Mouse (Mus musculus): ENCODE data around the gene Tpte. TPM values are rescaled to one million over a fixed set of nuclear protein-coding genes. Genes with fewer than 3 reads are reported as not detected.
"Not testable (repeated sequence)": the region's sequence is repeated elsewhere in the genome, so short reads cannot be mapped to it uniquely, and the experiment has no call there.

The Tpte gene
- polyA plus RNA-seq, 1 experiment from 2014 or later = not detected

DNA sequence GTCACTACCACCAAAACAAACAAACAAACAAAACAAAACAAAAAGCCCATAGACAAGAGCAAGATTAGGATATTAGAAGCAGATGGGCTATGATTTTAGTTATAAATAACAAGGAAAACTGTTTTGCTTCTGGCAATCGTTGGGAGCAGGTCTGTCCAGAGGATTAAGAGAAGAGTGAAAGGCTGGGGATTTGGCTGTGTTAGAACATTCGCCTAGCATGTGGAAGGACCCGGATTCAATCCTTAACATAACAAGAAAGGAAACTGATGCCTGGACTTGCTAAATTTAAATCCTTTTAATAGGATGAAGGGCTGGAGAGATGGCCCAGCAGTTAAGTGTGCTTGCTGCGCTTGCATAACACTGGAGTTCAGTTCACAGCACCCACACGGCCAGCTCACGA, 18.9 kb upstream of the Tpte start:
- Histone ChIP-seq H3K27me3 (replicated peaks; ENCODE audit: control insufficient read depth, insufficient read depth, low read length) (no peaks in the 10 kb centered on the region), H3K4me1 (ENCODE audit: control insufficient read depth, insufficient read depth, low read length) (no peaks in the 10 kb centered on the region), H3K4me3 (ENCODE audit: low read depth, low read length) (no peak overlapping the region), H3K9me3 (ENCODE audit: control insufficient read depth, low read length) (no peaks in the 10 kb centered on the region), H3K9ac (ENCODE audit: low read depth, low read length) (no peak overlapping the region), H3K4me2 (ENCODE audit: low read depth, low read length) (no peak overlapping the region), H3K27ac (replicated peaks; ENCODE audit: low read depth, low read length) (no peak overlapping the region), H3K36me3 (ENCODE audit: control insufficient read depth, insufficient read depth, low read length) (no peaks in the 10 kb centered on the region)
- WGBS = 56% methylated on average over 6 of the region's 6 CpGs
- ATAC-seq (ENCODE audit: low read depth) (no peak), DNase-seq (ENCODE audit: low spot score) (no peak)

DNA sequence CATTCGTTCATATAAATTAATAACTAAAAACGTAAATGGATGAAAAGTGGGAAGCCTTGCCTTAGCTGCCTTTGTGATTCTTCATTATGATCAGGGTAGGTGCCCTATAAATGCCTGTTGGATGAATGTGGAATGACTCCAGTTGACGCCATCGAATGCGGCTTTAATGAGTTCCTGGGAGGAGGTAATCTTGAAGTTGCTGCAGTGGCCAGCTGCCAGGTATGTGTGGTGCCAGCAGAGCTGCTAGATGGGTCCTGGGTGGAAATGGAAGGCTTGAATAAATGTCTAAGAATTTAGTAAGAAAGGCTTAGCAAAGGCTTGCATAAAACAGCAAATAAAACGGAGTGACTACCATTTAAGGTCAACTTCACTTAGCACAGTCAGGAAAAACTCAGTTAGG, 18.5 kb upstream of the Tpte start:
- DNase-seq (ENCODE audit: low spot score) (no peak), ATAC-seq (ENCODE audit: low read depth) (no peak)
- H3K4me1 ChIP-seq (ENCODE audit: control insufficient read depth, insufficient read depth, low read length) = no peaks in the 10 kb centered on the region

DNA sequence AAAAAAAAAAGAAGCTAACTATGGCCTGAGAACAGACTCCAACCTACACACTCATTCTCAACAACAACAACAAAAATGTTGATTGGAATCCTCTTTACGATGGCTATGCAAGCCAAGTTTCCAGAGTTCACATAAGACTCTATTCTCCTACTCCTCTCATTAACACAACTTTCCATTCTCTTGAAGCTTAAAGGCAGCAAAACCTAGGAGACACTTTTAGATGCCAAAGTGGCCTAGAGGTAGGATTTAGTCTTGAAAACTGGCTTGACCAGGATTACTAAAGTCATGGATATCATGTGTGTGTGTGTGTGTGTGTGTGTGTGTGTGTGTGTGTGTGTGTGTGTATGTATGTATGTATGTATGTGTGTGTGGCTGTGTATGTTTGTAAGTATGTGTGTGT, 18.0 kb upstream of the Tpte start:
- Histone ChIP-seq H3K4me2 (ENCODE audit: low read depth, low read length) (no peak overlapping the region), H3K9me3 (ENCODE audit: control insufficient read depth, low read length) (no peaks in the 10 kb centered on the region), H3K9ac (ENCODE audit: low read depth, low read length) (no peak overlapping the region), H3K36me3 (ENCODE audit: control insufficient read depth, insufficient read depth, low read length) (no peaks in the 10 kb centered on the region), H3K27ac (replicated peaks; ENCODE audit: low read depth, low read length) (no peak overlapping the region), H3K4me3 (ENCODE audit: low read depth, low read length) (no peak overlapping the region), H3K4me1 (ENCODE audit: control insufficient read depth, insufficient read depth, low read length) (no peaks in the 10 kb centered on the region), H3K27me3 (replicated peaks; ENCODE audit: control insufficient read depth, insufficient read depth, low read length) (no peaks in the 10 kb centered on the region)
- DNase-seq (ENCODE audit: low spot score) (no peak), ATAC-seq (ENCODE audit: low read depth) (no peak)
- 90% methylated on average over 1 of the region's 1 CpGs for WGBS

More for the DNA sequence above, 18.5 kb upstream of the Tpte start:
- H3K4me3 ChIP-seq (ENCODE audit: low read depth, low read length) = no peak overlapping the region
- H3K27me3 ChIP-seq (replicated peaks; ENCODE audit: control insufficient read depth, insufficient read depth, low read length) = no peaks in the 10 kb centered on the region
- 87% methylated on average over 6 of the region's 6 CpGs for WGBS
- H3K9ac ChIP-seq (ENCODE audit: low read depth, low read length) = no peak overlapping the region
- no peaks in the 10 kb centered on the region for H3K36me3 ChIP-seq (ENCODE audit: control insufficient read depth, insufficient read depth, low read length)
- no peak overlapping the region for H3K27ac ChIP-seq (replicated peaks; ENCODE audit: low read depth, low read length)
- H3K9me3 ChIP-seq (ENCODE audit: control insufficient read depth, low read length) = no peaks in the 10 kb centered on the region
- H3K4me2 ChIP-seq (ENCODE audit: low read depth, low read length) = no peak overlapping the region

DNA sequence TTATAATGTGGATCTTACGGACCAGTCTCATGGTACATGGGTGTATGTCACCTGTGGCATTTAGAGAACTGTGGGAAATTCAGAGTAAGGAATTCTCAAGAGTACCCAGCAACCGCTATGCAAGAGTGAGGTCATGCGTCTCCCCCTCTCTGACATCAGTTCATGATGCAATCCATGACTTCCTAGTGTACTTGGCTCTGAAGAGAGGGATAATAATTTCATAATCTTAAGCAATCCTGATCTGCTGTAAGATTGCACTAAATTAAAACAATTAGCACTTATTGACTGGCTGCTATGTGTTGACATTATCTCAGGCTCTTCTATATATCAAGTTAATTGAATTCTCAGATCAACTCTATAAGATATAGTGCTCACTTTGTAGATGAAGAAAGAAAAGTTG, 16.4 kb upstream of the Tpte start:
- Histone ChIP-seq H3K27ac (replicated peaks; ENCODE audit: low read depth, low read length) (no peak overlapping the region), H3K4me1 (ENCODE audit: control insufficient read depth, insufficient read depth, low read length) (no peaks in the 10 kb centered on the region), H3K4me2 (ENCODE audit: low read depth, low read length) (no peak overlapping the region), H3K4me3 (ENCODE audit: low read depth, low read length) (no peak overlapping the region), H3K9me3 (ENCODE audit: control insufficient read depth, low read length) (no peaks in the 10 kb centered on the region), H3K27me3 (replicated peaks; ENCODE audit: control insufficient read depth, insufficient read depth, low read length) (no peaks in the 10 kb centered on the region), H3K9ac (ENCODE audit: low read depth, low read length) (no peak overlapping the region), H3K36me3 (ENCODE audit: control insufficient read depth, insufficient read depth, low read length) (no peaks in the 10 kb centered on the region)
- DNase-seq (ENCODE audit: low spot score) = no peak
- WGBS = 91% methylated on average over 3 of the region's 3 CpGs
- no peak for ATAC-seq (ENCODE audit: low read depth)

DNA sequence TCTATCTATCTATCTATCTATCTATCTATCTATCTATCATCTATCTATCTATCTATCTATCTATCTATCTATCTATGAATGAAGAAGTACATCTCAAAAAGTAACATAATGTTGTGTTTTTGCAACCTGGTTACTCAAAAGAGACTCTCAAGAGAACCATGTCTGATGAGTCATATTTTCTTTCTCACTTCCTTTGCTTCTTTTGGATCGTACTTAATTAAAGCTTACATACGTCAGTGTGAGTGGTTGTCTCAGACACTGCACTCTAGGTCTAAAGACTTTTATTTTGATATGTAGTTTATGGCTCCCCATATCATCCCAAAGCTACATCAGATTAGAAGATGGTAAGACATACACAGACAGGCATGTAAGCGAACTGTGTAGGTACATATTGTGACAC, 10.1 kb upstream of the Tpte start:
- no peaks in the 10 kb centered on the region for H3K36me3 ChIP-seq (ENCODE audit: control insufficient read depth, insufficient read depth, low read length)
- H3K4me3 ChIP-seq (ENCODE audit: low read depth, low read length) = no peak overlapping the region
- ATAC-seq (ENCODE audit: low read depth) (no peak), DNase-seq (ENCODE audit: low spot score) (no peak)
- H3K27ac ChIP-seq (replicated peaks; ENCODE audit: low read depth, low read length) = no peak overlapping the region
- no peak overlapping the region for H3K4me2 ChIP-seq (ENCODE audit: low read depth, low read length)
- WGBS = 75% methylated on average over 3 of the region's 3 CpGs
- no peaks in the 10 kb centered on the region for H3K9me3 ChIP-seq (ENCODE audit: control insufficient read depth, low read length)
- H3K27me3 ChIP-seq (replicated peaks; ENCODE audit: control insufficient read depth, insufficient read depth, low read length) = no peaks in the 10 kb centered on the region
- H3K4me1 ChIP-seq (ENCODE audit: control insufficient read depth, insufficient read depth, low read length) = no peaks in the 10 kb centered on the region
- no peak overlapping the region for H3K9ac ChIP-seq (ENCODE audit: low read depth, low read length)

DNA sequence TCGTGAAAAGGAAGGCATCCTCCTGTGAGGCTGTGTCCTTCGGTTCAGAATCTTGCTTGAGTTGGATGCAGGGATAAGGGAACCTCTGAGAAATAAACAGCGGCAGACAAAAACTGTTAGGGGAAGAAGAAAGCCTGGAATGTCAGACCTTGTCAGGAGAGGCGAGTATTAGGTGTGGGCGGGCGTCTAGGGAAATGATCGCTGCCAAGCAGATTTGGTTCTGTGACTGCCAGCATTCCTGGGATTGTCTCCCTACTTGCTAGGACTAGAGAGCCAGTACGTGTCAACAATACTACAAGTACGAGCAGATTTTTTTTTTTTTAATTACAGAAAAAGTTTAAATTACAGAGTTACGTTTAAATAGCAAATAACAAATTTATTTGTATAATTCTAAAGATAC, 8.6 kb upstream of the Tpte start:
- H3K27me3 ChIP-seq (replicated peaks; ENCODE audit: control insufficient read depth, insufficient read depth, low read length) = no peaks in the 10 kb centered on the region
- H3K4me1 ChIP-seq (ENCODE audit: control insufficient read depth, insufficient read depth, low read length) = no peaks in the 10 kb centered on the region
- no peaks in the 10 kb centered on the region for H3K36me3 ChIP-seq (ENCODE audit: control insufficient read depth, insufficient read depth, low read length)
- no peak overlapping the region for H3K4me3 ChIP-seq (ENCODE audit: low read depth, low read length)
- 66% methylated on average over 10 of the region's 10 CpGs for WGBS
- no peaks in the 10 kb centered on the region for H3K9me3 ChIP-seq (ENCODE audit: control insufficient read depth, low read length)
- no peak overlapping the region for H3K4me2 ChIP-seq (ENCODE audit: low read depth, low read length)
- DNase-seq (ENCODE audit: low spot score) (peak; percentile 24), ATAC-seq (ENCODE audit: low read depth) (no peak)
- no peak overlapping the region for H3K9ac ChIP-seq (ENCODE audit: low read depth, low read length)
- H3K27ac ChIP-seq (replicated peaks; ENCODE audit: low read depth, low read length) = no peak overlapping the region

DNA sequence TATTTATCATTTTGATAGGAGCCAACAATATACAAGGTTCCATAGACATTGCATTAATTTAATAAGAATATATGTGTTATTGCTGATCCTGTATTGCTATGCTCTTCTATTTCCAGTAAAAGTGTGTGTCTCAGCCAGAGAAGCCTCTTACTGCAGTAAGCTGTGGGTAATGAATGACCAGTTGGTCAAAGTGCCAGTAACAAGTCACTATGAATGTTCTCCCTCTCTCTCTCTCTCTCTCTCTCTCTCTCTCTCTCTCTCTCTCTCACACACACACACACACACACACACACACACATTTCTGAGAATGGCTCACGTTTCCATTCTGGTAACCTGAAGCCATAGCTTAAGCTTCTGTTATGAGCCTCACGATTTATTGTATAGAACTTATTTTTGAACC, 19.1 kb downstream of the Tpte start:
- ATAC-seq (ENCODE audit: low read depth) (no peak), DNase-seq (ENCODE audit: low spot score) (no peak)
- H3K27ac ChIP-seq (replicated peaks; ENCODE audit: low read depth, low read length) = no peak overlapping the region
- no peaks in the 10 kb centered on the region for H3K36me3 ChIP-seq (ENCODE audit: control insufficient read depth, insufficient read depth, low read length)
- no peak overlapping the region for H3K4me2 ChIP-seq (ENCODE audit: low read depth, low read length)
- no peaks in the 10 kb centered on the region for H3K27me3 ChIP-seq (replicated peaks; ENCODE audit: control insufficient read depth, insufficient read depth, low read length)
- no peaks in the 10 kb centered on the region for H3K9me3 ChIP-seq (ENCODE audit: control insufficient read depth, low read length)
- H3K4me3 ChIP-seq (ENCODE audit: low read depth, low read length) = no peak overlapping the region
- H3K4me1 ChIP-seq (ENCODE audit: control insufficient read depth, insufficient read depth, low read length) = 0 out of 2 replicates have a peak, but pooled peaks cover 2% of the 10 kb centered on the region
- WGBS = 38% methylated on average over 2 of the region's 2 CpGs
- no peak overlapping the region for H3K9ac ChIP-seq (ENCODE audit: low read depth, low read length)

DNA sequence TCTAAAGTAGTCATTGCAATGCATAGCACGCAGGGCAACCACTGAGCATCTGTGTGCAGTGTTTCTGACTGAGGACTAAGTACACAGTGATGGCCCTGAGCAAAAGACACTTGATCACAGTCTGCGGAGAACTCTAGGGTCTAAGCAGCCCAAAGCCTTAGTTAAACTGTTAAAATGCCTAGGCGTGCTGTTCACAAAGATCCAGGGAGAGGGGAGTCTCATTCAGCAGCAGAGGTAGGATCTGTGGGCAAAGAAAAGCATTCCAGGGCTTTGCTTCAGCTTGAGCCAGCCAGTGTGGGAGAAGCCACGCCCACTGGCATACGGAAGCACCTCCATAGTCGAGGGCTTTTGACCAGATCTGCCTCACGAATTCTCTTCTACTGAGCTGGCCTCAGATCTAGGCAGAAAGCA, 19.7 kb downstream of the Tpte start:
- peak; percentile 55; the same call in 1 of the 2 replicates for ATAC-seq (ENCODE audit: low read depth)
- 0 out of 2 replicates have a peak, but pooled peaks cover 2% of the 10 kb centered on the region for H3K4me1 ChIP-seq (ENCODE audit: control insufficient read depth, insufficient read depth, low read length)
- H3K4me3 ChIP-seq (ENCODE audit: low read depth, low read length) = no peak overlapping the region
- H3K4me2 ChIP-seq (ENCODE audit: low read depth, low read length) = peak overlapping the region; percentile 48
- no peaks in the 10 kb centered on the region for H3K36me3 ChIP-seq (ENCODE audit: control insufficient read depth, insufficient read depth, low read length)
- H3K27me3 ChIP-seq (replicated peaks; ENCODE audit: control insufficient read depth, insufficient read depth, low read length) = no peaks in the 10 kb centered on the region
- no peak overlapping the region for H3K27ac ChIP-seq (replicated peaks; ENCODE audit: low read depth, low read length)
- H3K9me3 ChIP-seq (ENCODE audit: control insufficient read depth, low read length) = no peaks in the 10 kb centered on the region
- H3K9ac ChIP-seq (ENCODE audit: low read depth, low read length) = peak overlapping the region; percentile 38; the same call in 1 of the 2 replicates
- WGBS = 15% methylated on average over 7 of the region's 7 CpGs
- peak; percentile 42 for DNase-seq (ENCODE audit: low spot score)

DNA sequence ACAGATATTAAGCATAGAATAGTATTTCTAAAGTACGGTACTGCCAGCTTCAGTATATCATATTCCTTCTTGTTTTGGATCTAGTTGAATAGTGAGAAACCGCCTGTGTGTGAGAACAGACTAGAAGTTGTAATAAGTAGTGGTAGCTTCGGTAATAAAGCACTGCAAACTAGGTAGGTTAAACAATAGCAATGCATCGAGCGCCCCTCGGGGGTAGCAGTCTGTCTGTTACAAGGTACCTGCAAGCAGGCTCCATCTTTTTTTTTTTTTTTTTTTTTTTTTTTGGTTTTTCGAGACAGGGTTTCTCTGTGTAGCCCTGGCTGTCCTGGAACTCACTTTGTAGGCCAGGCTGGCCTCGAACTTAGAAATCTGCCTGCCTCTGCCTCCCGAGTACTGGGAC, 20.8 kb downstream of the Tpte start:
- H3K36me3 ChIP-seq (ENCODE audit: control insufficient read depth, insufficient read depth, low read length); H3K9me3 ChIP-seq (ENCODE audit: control insufficient read depth, low read length); H3K4me1 ChIP-seq (ENCODE audit: control insufficient read depth, insufficient read depth, low read length); DNase-seq (ENCODE audit: low spot score); H3K4me3 ChIP-seq (ENCODE audit: low read depth, low read length); ATAC-seq (ENCODE audit: low read depth); H3K4me2 ChIP-seq (ENCODE audit: low read depth, low read length); H3K27me3 ChIP-seq (replicated peaks; ENCODE audit: control insufficient read depth, insufficient read depth, low read length); H3K27ac ChIP-seq (replicated peaks; ENCODE audit: low read depth, low read length); H3K9ac ChIP-seq (ENCODE audit: low read depth, low read length): not testable (repeated sequence)
- 85% methylated on average over 8 of the region's 9 CpGs for WGBS

Measured in embryonic facial prominence, embryonic 14.5 days (tissue).